Mouse (Mus musculus): ENCODE measurements around the gene Gm10134. TPM values are rescaled to one million over a fixed set of nuclear protein-coding genes. Genes with fewer than 3 reads are reported as not detected.

Gene Gm10134
- total RNA-seq, 2 experiments from 2014 or later, result 2.0 TPM

DNA sequence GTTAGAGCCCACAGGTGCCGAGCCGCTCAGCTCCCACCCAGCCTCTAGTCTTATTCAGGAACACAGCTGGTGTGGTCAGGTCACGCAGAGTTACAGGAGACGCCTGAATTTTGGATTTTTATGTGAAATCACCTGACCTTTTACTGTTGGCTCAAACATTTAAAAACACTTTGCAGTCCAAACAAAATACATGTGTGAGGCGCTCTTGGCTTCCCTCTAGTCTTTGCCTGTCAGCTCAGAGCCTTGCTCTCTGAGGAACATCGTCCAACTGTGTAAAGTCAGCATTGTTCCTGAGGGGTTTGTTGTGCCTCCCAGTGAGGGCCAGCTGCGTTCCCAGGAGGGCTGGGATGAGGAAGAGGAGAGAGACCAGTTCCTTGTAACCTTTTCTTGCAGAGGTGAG lies 24.4 kb downstream of the Gm10134 start:
- DNase-seq (ENCODE audit: low spot score in 2 of 2), result no peak

DNA sequence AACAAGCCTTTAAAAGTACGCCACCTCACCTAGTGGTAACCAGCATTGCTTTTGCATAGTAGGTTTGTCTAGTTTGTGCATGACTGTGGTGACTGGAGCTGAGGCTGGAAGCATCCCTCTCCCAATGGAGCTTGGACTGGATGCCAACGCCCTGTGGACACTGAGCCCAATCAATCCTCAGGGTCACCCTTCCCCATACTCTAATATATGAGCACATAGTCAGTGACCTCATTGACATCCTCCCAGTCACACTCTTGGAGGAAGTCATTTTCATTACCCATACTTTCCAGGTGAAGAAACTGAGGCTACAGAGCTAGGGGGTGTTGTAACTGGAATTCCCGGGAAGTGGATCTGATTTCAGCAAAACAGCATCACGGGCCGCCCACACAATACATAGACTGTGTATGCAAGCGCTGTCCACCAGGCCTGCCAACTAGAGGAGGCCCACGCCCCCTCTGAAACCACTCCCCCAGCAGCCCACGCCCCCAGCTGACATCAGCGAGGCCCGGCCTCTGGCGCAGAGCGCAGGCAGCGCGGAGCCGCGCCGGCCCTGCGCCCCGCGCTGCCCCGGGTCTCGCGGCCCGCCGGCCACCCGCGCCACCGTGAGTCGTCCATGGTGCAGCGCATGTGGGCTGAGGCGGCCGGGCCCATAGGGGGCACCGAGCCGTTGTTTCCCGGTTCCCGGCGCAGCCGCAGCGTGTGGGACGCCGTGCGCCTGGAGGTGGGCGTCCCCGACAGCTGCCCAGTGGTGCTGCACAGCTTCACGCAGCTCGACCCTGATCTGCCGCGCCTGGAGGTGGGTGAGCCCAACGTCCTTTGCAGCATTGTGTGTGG lies 27.3 kb downstream of the Gm10134 start:
- peak; percentile 84 to 88 for DNase-seq (ENCODE audit: low spot score in 2 of 2)

DNA sequence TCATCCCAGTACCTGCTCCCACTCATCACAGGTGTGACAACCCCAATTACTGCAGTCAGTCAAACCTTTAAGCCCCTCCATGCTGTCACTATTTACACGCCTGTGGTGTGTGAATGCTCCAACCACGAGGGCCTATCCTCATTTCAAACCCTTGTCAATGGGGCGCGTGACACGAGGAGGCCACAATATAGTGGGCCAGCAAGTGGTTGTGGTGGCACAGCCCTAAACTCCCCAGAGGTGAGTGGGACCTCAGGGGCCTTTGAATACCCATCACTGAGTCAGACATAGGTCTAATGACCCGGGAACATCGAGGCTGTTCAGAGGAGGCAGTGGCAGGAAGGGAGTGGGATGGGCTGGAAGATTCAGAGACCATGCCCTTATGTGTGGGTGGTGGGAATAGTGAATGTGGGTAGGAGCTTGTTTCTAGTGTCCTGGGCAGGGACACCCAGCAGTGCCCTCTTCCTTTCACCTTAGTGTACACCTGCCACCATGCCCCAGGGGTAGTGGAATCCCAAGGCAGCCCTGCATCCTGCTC lies 28.1 kb downstream of the Gm10134 start:
- DNase-seq (ENCODE audit: low spot score in 2 of 2), result no peak

DNA sequence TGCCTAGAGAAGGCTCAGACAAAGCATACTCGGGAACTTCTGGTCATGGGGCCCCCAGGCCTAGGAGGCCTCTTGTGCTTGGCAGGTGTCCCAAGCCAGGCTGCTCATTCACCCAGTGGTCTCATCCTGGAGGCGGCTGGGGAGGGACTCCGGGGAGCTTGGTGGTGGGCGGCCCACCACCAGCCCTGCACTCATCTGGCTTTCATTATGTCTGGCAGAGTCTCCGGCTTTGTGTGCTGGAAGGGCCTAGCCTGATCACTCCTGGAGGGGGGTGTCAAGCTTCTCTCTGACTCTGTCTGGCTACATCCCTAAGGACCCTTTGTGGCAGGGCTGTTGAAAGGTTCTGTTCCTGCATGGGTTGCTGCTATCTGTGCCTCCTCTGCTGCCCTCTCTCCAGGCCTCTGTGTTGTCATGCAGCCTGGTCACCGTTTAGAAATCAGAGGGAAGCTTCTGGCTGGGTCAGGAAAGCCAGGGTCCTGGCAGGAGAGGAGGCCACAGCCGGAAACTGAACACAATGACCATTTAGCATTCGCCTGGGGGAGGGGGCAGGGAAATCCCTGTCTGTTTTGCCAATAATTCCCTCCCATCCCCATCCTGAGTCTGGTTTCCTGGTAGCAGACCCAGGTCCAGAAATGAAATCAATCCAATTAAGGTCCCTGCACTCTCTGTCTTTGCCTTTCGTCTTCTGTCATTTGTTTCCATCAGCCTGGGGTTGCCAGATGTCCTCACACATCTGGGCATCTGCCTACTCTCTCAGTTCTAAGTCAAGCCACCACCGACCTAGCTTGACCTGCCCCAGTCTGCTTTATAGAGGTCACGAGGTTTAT lies 28.8 kb downstream of the Gm10134 start:
- no peak for DNase-seq (ENCODE audit: low spot score in 2 of 2)

DNA sequence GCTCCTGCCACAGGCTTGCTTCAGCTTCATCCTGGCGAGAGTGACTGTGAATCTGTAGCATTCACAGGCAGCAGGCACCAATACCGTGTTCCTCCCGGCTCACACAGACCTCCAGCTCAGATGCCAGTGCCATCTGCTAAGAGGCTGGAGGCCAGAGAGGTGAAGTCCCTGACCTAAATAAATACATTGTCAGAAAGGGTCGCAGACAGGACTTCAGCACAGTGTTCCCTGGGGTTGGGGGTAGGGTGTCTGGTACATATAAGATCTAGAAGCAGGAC lies 29.3 kb downstream of the Gm10134 start:
- no peak for DNase-seq (ENCODE audit: low spot score in 2 of 2)

DNA sequence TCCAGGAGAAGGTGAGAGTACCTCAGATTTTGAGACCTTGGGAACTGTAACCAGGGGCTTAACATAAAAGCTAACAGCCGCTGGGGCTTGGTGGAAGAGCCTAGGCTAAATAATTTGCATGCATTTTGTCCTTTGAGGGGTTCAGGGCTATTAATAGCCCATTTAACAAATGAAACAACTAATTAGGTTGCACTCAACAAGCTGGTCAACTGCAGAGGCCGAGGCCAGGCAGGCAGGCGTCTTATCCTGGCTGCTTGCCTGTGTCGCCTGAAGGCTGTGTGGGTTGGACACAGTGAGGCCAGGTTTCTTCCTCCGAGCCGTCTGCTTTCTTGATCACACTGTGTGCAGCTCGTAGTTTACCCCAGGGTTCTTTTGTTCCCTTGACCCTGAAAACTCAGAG lies 29.8 kb downstream of the Gm10134 start:
- no peak for DNase-seq (ENCODE audit: low spot score in 2 of 2)

DNA sequence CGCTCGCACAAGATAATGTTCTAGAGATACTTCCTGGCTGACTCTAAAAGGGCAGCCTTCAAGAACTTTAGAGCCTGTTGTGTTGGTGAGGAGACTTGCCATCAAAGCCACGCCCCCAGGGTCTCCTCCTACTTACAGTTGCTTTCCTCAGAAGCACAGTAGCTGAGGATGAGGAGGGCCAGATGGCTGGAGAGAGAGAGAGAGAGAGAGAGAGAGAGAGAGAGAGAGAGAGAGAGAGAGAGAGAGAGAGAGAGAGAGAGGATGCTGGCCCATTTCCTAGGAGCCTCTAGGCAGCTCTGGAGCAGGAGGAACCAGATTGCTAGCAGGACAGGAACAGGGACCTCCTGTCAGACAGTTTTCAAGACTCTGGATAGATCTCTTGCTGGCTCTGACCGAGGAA lies 30.3 kb downstream of the Gm10134 start:
- no peak for DNase-seq (ENCODE audit: low spot score in 2 of 2)

DNA sequence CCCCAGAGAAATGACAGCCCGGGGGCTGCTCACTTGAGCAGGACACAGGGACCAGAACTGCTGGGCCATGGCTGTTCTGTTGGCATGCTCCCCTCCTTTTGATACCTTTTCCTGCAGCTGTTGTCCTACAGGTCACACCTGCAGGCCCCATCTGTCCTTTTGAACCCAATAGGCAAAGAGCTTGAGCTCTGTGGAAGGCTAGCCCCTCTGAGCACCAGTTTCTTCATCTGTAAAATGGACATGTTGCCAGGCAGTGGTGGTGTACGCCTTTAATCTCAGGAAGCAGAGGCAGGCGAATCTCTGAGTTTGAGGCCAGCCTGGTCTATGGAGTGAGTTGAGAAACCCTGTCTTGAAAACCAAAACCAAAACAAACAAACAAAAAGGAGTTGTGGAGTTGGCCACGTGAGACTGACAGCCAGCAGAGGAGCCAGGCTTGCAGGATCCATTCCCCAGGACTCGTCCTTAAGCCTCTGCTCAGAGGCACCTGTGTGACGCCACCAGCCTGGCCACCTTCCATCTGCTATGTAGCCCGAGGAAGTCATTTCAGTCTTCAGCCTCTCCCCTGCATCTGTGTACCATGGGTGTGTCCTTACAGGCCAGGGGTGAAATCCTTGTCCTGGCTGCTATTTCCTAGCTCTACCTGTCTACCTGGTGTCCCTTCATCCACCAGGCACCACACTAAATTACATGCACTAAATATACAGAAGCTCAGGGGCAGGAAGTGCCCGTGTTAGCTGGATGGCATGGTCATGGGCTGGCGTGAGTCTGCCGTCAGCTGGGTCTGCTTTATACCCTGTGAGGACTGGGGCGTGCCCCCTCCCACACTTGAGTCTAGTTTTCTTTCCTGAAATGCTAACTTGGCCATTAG lies 31.1 kb downstream of the Gm10134 start:
- no peak for DNase-seq (ENCODE audit: low spot score in 2 of 2)

DNA sequence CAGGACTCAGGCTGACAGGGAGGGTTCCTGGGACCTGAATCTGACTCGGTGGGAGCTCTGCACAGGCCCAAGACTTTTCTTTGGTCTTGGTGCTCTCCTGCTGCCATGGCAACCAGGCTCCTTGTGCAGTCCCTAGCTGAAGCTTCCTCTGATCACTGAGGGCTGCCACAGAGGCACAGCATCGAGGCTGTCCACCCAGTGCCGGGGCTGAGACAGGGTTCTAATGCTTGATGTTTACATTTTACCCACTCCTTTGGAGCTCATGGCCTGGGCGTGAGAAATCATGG lies 31.7 kb downstream of the Gm10134 start:
- DNase-seq (ENCODE audit: low spot score in 2 of 2), result no peak

DNA sequence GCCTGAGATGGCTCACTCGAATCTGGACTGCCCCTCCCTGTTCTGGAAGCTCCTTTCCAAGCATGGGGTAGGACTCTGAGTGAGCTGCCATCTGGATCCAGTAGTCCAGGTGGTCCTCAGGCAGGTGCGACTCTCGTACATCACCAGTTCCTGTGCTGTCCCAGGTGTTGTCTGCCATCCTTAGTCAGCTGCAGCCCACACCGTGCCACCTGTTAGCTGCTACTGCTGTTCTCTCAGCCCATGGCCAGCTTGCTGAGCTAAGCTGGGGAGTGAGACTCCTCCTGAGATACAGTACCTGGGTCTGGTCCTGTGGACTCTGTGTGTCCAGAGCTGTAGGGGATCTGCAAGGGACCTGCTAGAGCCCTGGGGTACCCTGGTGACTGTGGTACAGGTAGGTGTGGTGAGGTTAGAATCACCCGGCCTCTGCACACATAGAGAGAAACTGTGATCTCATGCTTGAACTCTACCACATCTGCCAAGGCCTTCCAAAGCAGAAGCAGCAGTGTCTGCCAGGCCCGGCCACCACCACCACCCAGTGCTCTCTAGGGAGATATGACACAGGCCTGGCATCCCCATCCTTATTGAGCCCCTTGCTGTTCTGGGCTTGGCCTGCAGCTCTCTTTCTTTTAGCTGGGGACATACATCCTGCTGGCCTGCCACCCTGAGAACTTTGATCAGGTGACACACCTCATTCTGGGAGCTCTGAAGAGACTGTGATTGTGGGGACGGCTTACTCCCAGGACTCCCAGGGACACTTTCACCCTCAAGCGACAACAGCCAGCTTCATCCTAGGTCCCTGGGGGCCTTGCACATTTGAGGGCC lies 32.3 kb downstream of the Gm10134 start:
- DNase-seq (ENCODE audit: low spot score in 2 of 2), result no peak

DNA sequence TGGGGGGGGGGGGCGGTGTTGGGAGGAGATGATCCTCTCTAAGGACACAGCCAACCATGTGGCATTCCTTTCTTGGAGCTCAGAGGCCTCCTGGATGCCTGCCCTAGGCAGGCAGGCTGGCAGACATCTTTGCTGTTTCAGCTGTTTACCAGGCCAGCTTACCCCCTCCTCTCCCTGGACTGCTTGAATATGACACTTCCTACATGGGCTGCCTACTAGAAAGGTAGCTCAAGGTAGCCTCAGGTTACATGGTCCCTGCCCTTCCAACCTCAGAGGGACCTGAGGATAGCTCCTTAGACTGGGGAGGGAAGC lies 32.9 kb downstream of the Gm10134 start:
- no peak for DNase-seq (ENCODE audit: low spot score in 2 of 2)

DNA sequence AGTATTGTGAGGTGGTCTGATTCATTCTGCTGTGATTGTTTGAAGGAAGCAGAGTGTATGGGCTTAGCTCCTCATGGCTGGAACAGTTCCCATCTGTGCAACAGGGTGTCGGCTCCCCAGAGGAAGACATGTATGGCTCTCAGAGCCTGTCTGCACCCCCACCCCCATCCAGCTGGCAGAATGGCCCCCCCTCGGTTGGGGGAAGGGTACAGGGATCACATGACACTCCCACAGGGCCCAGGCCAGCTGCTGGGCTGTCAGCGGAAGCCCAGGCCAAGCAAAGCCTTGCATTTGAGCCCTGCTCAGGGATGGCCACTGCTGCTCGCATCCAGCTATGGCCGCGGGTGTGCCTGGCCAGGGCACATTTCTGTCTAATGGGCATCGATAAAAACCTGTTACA lies 33.3 kb downstream of the Gm10134 start:
- DNase-seq (ENCODE audit: low spot score in 2 of 2), result no peak

DNA sequence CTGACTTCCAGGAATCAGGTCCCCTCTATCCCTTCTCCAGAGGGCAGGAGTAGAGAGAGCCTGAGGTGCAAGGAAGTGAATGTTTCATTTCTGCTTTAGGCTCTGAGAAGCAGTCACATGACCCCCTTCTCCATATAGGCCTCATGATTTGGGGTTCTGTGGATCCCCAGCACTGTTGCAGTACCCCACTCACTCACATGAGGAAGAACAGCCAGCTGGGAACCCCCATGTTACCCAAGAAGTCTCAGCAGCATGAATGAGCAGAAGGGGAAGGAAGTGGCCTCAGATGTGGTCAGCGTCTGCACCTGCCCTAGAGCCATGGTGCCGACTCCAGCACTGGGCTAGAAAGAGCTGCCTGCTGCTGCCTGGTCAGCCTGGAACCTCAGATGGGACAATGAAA lies 34.1 kb downstream of the Gm10134 start:
- no peak for DNase-seq (ENCODE audit: low spot score in 2 of 2)

DNA sequence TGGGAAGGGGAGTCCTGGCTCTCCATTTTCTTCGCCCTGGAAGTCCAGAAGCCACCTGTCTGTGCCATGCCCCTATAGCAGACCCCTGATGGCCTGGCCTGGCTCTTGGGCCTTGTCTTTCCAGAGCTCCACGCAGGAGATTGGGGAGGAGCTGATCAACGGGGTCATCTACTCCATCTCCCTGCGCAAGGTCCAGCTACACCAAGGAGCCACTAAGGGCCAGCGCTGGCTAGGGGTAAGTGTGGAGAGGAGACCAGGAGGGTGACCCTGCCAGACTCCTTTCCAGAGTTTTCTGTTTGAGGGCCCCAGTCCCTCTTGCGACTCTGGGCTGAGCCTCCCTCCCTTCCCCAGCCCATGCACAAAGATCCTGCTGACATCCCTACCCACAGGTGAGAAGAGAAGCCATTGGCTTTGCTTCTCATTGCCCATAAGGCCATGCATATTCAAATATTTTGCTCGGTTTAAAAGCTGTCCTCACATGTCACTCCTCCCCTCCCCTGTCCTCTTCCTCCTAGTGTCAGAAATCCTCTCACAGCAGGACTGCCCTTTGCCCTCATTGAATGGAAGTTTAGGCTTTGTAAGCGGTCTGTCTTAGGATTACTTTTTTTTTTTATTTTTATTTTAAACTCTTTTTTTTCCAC lies 34.8 kb downstream of the Gm10134 start:
- DNase-seq (ENCODE audit: low spot score in 2 of 2), result no peak

DNA sequence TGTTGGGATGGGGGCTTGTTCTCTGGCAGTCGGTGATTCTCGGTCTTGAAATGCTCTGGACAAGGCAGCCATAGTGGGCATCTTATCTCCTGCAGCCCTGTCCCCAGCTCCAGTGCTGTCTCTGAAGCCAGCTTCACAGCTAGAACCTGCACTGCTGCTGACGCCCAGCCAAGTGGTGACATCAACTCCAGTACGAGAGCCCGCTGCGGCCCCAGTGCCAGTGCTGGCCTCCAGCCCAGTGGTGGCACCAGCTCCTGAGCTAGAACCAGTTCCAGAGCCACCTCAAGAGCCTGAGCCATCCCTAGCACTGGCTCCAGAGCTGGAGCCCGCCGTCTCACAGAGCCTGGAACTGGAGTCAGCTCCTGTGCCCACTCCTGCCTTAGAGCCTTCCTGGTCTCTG lies 38.0 kb downstream of the Gm10134 start:
- DNase-seq (ENCODE audit: low spot score in 2 of 2), result no peak

DNA sequence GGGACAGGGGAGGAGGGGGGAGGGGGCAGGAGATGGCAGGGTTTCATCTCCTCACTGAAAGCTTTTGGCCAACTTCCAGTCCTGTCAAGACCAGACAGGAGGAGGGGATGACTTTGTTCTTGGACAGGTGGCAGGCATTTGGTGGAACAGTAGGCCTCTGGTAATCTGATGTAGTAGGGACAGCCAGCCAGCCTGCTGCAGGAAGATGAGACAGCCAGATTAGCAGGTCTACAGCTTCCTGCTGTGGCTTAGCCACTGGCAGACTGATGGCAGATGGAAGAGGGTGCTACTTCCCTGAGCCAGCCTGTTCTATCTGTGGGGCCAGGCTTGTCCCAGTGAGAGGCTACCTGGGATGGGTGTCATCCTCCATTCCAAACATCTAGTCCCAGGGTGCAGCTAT lies 40.1 kb downstream of the Gm10134 start:
- DNase-seq (ENCODE audit: low spot score in 2 of 2), result no peak

DNA sequence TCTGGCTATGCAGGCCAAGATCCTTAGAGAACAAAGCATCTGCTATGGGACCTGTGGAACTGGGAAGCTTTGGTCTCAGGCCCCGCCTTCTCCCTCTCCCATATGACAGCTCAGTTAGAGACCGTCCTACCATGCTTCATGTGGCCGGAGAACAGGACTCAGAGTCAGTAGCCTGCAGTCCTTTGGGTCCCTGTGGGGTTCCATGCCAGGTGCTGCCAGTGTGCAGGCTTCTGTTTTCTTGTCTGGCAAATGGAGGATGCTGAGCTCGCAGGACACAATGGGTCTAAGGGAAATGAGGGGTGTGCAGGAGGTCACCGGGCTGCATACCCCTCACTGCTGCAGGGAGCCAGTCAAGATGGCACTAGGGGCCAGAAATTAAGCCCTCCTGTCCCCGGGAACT lies 40.7 kb downstream of the Gm10134 start:
- DNase-seq (ENCODE audit: low spot score in 2 of 2), result no peak

DNA sequence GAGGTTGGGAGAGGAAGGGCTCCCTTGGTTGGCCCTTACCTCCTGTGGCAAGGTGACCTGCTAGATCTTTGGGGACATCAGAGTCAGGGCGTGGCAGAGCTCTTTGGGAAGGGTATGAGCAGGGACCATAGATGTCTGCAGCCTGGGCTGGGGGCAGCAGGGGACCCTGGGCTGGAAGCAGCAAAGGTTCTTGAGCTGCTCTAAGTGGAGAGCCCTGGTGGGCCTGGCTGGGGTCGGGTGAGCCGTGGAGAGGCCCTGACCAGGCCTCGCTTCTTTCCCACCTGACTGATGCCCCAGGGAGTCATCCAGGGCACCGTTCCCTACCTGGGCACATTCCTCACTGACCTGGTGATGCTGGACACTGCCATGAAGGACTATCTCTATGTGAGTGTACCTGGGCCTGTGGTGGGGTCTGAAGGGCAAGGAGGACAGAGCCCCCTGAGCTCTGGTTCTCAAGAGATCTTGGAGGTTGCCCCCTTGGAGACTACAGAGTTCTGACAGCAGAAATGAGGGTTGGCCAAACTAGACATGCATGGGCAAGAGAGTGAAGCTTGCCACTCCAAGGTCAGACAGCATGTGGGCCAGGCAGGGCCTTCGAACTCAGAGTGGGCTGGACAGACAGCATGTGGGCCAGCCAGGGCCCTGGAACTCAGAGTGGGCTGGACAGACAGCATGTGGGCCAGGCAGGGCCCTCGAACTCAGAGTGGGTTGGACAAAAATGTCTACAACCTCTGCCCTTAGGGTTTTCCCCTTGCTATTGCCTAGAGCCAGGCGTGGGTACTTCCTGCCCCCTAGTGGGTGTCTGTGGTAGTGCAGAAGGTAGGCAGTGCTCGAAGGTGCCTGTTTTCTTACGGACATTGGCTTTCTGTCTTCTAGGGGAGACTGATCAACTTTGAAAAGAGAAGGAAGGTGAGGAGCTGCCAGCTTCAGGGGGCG lies 41.6 kb downstream of the Gm10134 start:
- DNase-seq (ENCODE audit: low spot score in 2 of 2), result peak; percentile 90

DNA sequence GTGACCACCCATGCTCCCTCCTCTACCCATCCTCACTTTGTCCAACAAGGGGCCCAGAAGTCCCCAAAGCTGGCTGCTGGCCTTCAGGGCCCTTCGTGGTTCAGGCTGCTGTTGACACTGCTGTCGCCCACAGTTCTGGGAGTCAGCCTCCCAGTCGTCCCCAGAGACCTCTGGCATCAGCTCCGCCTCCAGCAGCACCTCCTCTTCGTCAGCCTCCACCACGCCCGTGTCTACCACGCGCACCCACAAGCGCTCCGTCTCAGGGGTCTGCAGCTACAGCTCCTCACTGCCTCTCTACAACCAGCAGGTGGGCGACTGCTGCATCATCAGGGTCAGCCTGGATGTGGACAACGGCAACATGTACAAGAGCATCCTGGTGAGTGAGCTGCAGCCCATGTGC lies 43.3 kb downstream of the Gm10134 start:
- DNase-seq (ENCODE audit: low spot score in 2 of 2), result no peak

Data from adrenal gland, adult 18-20 months (tissue).